Mouse (Mus musculus) ovary, postnatal 14 days (tissue): ENCODE data around the gene Wnt10b.
"Not testable (repeated sequence)": the region's sequence is repeated elsewhere in the genome, so short reads cannot be mapped to it uniquely, and the experiment has no call there.

Source experiments
- DNase-seq: peaks from one replicate; pipeline ENCODE4 v3.0.0; 2022; ENCODE audit warnings: low spot score

Wnt10b gene

DNA sequence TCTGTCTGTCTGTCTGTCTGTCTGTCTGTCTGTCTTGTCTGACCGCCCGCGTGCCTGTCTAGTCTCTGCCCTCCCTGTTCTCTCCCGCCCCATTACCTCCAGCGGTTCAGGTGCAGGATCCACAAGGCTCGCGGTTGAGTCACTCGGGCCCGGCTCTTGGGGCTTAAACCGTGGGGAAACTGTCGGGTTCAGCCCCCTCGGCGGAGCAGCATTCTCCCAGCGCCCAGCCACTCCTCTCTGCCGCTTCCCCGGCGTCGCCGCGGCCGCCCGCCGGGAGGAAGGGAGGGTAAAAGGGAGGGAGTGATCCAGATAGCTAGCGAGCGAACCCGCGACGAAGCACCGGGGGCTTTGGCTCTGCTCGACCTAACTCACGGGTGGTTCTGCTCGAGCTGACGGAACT lies at the start of gene Wnt10b:
Wnt10b (minus strand) TSS at position 389 of the 400 bp plus-strand sequence.
- no peak for DNase-seq

DNA sequence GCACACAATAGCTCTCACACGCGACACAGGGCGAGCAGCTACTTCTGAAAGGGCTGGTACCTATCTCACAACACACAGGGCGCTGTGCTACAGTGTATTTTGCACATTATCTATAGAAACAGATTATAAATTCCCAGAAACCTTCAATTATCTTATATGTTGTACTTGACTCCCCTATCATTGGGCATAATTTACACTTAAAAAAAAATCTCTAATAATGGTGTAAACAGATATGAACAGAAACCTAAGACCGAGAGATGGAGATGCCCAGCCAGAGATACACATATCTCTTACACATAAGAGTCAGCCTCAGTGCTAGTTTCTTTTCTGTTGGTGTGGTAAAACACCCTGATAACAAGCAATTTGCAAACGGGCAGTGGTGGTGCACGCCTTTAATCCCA lies 49.7 kb upstream of the Wnt10b start:
- no peak for DNase-seq

DNA sequence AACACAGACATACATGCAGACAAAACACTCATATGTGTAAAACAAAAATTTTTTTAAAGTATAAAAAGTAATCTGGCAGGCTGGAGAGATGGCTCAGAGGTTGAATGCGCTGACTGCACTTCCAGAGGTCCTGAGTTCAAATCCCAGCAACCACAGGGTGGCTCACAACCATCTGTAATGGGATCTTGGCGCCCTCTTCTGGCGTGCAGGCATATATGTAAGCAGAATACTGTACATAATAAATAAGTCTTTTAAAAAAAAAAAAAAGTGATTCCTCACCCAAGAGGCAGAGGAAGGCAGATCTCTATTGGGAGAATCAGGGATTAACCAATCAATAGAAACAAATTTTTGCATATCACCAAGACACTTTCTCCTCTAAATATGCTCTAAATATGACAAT lies 45.5 kb upstream of the Wnt10b start:
- DNase-seq, result no peak

DNA sequence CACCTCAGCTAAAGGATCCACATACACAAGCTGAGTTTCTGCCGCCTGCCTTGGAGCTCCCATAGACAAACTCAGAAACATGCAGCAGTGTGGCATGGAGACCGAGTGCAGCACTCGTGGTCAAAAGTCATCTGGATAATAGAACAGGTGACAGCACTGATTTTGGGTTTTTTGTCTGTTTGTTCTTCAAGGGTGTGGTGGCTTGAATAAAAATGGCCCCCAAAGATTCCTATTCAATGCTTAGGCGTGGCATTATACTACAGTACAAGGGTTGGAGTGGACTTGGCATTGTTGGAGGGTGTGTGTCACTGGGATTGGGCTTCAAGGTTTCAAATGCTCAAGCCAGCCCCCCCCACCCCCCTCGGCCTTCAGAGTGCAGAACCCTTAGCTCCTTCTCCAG lies 44.2 kb upstream of the Wnt10b start:
- DNase-seq, result no peak

DNA sequence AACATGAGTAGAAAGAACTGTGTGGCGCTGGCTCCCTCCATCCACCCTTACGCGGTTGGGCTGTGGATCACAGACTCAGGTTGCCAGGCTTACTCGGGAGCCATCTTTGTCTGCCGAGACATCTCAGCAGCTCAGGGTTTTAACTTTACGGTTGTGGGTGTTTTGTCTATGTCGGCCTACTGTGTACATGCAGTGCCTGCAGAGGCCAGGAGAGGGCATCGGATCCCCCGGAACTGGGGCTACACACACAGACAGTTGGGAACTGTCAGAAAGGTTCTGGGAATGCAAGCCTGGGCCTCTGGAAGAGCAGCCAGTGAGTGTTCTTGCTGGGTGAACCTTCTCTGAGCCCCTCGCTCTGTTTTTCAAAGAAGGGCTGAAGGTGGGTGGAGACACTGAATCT lies 43.5 kb upstream of the Wnt10b start:
- DNase-seq, result no peak

DNA sequence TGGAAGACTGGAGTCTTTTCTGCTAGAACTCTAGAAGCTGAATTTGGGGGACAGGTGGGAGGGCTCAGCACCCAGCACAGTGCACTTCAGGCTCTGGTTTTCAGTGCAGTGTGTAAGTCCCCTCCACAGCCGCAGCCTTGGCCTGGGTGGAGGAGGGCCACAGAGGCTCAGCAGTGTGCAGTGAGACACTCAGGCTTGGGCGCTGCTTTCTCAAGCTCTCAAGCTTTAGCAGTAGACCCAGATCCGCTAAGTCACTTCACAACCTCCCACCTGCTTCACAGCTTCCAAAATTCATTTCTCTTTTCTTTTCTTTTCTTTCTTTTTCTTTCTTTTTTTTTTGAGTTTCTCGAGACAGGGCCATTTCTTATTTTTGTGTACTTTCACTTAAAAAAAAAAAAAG lies 43.0 kb upstream of the Wnt10b start:
- DNase-seq, result no peak

DNA sequence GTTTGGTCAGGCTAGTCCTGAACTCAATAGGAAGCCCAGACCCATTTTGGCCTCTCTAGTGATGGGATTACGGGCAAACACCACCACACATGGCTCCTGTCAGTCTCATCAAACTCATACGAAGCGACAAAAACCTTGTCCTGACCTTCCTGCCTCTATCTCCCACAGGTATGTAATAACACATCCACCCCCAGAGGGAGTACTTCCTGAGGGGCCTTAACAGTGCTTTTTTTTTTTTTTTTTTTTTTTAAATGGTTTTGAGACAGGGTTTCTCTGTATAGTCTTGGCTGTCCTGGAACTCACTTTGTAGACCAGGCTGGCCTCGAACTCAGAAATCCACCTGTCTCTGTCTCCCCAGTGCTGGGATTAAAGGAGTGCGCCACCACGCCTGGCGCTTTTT lies 40.2 kb upstream of the Wnt10b start:
- no peak for DNase-seq

DNA sequence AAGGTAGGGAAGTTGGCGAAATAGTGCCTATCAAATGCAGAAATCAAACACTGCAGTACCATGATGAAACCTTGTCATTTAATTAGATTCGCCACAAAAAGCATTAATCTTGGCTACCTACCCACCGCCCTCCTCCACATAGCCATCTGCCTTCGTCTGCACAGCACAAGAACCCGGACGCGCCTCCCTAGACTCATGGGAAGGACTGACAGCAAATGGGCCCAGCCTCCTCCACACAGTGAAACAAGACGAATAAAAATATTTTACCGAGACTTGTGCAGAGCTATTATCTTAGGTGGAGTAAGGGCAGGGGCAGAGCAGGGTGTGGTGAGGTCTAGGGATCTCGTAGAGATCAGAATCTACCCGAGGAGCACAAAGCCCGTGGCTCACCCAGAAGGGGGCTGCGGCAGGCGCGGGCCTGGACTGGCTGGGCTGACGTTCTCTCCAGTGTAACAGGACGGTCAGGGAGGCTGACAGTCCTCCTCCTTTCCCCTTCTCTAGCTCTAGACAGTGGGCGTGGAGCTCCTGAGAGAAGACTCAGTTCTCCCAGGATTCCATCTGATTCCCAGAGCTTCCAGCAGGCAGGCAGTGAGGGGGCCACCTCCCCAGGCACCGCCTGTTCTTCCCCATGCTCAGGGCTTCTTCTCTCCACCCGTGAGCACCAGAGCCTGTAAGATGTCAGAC lies 34.9 kb upstream of the Wnt10b start:
- DNase-seq, result no peak

DNA sequence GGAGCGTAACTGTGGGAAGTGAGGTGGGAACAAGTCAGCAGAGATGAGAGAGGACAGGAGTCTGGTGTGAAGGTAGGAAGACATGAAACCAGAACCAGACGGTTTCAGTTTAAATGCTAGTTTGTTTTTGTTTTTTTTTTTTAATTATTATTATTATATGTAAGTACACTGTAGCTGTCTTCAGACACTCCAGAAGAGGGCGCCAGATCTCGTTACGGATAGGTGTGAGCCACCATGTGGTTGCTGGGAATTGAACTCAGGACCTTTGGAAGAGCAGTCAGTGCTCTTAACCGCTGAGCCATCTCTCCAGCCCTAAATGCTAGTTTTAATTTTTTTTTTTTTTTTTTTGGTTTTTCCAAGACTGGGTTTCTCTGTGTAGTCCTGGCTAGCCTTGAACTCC lies 32.3 kb upstream of the Wnt10b start:
- not testable (repeated sequence) for DNase-seq

DNA sequence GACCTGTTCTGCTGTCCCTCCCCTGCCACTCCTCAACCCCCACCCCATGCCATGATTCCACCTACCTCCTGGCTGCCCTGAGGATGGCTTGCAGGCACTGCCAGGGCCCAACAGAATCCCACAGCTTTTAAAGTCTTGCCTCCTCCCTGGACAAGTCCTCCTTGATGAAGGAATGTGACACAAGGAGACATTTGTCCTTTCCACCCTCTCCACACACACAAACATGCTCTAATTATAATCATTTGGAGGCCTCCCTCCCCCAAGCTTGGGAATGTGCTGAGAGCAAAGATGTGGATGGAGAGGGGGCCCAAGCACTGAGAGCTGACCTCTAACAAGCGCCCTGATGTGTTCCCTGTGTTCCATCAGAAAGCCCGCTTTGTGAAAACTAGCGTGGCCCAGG lies 31.4 kb upstream of the Wnt10b start, which contains the start of gene Ddn:
Ddn (minus strand) TSS at position 101 of the 400 bp plus-strand sequence.
- no peak for DNase-seq

DNA sequence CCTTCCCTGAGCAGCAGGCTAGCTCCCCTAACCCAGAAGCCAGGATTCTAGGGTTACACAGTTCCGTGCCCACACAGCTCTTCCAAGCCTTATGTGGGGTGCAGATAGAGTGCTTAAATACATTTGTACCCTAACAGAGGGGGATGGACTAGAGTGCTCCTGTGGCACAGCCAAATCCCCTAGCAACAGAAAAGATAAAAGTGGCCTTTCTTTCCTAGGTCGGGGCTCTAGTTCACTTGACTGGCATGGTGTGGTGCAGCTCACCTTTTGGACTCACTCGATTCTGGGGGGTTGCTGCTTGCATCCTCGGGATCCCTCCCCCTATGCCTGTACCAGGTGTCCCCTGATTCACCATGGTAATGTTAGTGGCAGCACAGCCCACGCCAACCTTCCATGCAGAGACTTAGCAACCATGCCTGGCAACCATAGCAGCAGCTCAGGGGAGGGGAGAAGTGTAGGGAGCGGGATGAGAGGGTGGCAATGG lies 30.7 kb upstream of the Wnt10b start:
- DNase-seq, result no peak

DNA sequence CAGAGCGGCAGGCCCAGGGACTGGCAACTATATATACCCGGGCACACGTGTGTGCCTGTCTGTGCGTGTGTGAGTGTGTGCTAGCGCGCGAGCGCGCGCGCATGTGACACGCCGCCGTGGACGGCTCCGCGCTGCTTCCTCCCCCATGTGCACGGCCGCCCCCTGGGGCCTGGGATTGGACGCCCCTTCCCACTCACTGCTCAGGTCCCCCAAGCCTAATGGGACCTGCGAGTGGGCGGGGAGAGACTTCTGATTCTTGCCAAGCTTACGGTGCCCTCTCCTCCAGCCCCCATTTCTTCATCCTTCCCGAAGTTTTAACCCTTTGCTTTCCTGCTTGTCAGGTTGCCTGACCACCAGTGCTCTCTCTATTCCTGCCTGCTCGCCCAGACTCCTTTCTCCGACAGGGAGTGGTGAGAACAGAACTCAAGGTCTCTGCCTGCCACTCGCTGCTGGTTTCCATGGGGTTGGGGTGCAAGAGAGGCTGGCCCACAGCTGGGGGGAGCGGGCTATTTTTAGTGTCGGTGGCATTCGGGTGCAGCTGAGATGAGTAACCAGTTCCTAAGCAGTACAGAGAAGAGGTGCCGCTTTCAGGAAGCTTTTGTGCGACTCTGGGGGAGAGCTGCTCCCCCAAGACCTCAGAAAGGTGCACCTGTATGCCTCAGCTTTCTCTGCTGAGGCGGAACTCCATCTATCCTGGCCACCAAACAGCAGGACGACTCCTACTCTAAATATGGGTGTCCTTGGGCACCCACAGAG lies 30.1 kb upstream of the Wnt10b start:
- no peak for DNase-seq

DNA sequence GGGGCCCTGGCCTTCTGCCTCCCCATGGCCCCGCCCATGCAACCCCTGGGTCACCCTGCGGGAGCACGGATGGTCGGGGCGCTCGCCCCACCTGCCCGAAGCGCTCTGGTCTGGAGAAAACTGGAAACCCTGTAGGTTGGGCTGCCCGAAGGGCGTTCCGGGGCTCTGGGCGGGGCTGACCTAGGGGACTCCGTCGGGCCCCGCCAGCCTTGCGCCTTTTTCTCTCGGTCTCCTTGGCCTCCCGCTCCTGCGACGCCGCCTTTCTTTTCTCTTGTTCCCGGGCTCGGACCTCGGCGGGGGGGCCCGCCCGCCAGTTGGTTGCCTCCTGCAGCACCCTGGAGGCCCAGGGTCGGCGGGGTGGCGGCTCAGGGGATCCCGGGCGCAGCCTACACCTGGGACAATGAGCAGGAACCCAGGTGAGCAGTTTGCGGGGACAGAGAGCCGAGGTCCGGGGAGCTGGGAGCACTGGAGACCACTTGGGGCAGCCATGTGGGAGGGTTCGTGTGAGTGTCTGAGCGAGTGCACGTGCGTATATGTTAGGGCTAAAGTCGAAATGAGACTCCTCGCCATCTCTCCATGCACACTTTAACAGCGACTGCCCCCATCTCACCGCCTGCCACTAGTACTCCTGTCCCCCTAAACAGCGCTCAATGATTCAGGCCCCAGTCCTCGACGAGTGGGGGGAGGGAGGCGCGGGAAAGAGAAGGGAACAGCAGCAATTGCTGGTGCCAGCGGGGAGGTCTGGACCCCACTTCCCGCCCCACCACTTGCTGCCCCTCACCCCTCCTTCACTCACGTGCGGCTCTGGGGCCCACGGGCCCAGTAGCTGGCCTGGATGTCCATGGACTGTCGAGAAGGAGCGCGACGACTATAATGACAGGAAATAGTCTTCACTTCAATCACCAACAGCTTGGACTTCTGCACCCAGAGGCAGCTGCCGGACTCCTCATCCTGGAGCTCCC lies 29.1 kb upstream of the Wnt10b start:
- DNase-seq, result no peak

DNA sequence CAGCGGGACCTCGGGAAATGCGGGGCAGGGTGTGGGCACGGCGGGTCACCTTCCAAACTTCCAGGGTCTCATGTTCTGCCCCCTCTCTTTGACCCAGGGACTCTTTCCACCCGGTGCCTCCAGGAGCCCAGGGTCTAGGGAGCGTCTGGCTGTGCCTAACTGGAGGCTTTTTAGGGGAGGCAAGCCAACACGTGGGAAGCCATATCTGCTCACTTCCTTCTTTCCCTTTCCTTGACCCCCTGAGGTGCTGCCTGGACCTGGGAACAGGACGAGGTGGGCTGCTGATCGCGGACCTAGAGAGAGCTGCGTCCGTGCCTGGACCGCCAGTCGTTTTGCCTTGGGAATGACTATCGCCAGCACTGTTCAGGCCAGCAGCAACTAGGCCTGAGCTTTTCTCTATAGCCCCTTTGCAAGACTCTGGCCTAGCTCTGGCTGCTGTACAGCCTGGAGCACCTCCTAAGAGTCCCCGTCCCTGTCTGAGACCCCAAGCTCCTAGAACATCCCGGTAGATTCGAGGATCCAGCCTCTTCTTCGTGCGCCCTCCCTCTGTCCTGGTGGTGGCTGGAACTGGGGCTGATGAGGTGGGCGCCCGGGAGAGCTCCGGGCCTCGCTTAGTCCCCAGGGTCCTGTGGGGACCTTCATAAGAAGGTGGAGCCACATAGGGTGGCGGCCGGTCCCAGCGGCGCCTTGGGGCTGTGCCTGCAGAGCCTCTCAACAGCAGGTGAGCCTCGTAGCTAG lies 28.3 kb upstream of the Wnt10b start:
- no peak for DNase-seq

DNA sequence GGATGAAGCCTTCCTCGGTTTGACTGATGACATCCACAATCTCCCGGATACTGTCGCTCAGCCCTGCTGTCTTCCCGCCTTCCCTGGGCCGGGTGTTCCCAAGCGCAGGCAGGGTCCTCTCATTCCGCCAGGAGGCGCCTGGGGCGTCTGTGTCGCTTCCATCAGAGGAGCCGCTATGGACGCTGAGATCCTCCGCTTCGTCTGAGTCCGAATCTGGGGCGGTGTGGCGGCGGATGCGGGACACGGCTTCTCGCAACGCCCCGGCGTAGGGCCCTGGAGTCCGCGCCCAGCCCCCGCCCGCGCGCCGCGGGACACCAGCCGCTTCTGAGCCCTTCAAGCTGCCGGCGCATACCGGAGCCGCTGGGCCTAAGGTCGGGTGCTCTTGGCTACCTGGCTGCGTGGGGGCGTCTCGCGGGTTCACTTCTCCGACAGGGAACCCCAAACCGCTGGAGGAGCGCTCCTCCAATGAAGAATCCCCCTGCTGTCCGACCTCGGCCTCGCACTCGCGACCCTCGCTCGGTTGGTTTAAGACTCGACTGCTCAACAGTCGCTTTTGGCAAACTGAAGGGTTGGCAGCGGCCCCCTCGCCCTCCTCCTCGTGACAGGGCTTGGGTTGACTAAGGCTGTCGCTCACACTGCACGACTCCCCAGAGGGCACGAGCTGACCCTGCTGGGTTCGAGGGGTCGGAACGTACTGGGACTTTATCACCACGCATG lies 27.5 kb upstream of the Wnt10b start:
- DNase-seq, result peak; percentile 54

DNA sequence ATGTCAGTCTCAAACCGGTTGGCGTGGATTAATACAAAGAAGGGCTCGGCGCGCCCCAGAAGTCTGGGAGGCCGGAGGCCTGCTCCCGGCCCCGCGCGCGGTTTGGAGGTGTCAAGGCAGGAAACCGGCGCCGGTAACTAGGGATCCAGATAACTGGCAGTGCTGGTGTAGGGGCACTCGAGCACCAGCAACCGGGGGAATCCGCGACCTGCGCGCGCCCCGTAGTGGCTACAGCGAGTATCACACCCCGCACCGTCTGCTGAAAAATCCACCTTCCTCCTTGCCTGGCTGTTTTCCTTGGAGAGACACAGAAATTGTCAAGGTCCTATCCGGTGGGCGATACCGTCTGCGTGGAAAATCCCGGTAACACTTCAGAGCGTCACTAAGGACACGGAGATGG lies 26.1 kb upstream of the Wnt10b start:
- peak; percentile 82 for DNase-seq

DNA sequence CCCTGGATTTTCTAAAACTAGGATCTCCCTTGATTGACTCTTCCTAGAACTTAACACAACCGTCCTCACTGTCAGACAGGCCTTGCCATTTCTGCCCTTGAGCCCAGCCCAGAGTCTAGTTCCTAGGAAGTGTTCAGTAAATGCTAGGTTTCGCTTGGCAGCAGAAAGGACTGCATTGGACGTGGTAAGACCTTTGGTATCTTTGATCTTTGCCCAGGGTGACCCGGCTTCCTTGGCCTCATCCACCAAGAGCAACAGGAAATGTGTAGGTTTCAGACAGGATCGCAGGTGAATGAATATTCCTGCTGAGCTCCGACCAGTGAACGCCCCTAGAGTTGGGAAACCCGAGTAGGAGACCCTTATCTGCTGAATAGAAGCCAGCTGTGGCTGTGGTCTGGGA lies 25.0 kb upstream of the Wnt10b start:
- DNase-seq, result no peak

DNA sequence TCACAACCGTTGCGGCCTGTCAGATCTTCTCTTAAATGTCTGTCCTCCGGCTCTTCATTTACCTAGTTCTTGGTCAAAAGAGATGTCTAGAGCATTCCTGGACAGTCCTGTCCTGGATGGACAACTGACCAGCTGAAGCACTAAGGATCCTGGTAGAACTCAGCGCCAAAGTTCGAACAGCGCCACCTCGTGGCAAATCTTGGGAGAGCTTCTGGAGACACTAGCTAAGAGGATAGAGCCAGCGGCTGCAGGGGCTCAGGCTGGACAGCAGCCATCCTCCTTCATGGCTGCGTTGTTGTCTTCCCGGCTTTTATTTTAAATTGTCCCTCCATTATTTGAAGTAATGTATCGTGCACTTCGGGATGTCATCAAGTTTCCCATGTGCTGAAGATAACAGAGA lies 21.4 kb upstream of the Wnt10b start:
- DNase-seq, result peak; percentile 90

DNA sequence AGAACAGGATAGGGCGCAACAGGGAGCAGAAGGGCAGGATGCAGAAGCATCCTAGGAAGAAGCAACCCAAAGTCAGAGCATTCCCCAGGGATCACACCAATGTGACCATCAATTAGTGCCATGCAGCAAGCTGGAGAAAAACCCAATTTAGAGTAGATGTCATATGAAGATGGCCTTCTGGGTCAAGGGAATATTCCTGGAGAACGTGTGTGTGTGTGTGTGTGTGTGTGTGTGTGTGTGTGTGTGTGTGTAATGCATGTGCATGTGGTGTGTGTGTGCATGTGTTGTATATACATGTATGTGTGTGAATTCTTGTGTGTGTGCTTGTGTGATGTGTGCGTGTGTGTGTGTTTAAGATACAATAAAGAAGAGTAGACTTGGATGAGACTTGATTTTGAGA lies 21.0 kb upstream of the Wnt10b start:
- no peak for DNase-seq

DNA sequence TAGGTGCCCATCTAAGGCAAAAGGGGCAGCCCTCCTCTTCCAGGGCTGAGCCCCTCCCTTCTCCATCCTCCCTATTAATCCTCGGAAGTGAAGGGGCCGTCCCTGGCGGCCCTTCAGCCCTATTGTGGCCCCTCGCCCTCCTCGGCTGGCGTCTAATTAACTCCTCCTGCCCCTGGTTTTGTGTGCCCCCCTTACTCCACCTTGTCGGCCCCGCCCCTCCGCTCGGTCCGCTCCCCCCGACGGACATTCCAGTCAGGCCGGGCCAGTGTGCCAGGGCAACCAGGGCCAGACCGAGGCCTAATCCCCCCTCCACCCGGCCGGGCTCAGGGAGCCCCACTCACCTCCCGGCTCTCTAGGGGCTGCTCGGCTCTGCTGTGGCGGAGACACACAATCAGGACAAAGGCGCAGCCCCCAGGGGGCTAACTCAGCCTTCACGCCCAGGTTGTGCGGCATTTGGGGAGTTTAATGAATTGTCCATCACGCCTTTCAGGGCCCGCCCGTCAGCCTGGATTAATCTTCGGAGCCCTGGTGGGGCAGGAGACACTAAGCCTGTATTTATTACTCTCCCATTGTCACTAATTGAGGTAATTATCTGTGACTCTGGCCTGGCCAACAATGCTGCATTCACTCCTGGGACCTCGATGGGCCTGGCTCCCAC lies 20.0 kb upstream of the Wnt10b start:
- no peak for DNase-seq
